Mouse (Mus musculus) intestine, embryonic 14.5 days (tissue): Measurements from ENCODE around the gene Cyp8b1. TPM values are rescaled to one million over a fixed set of nuclear protein-coding genes. Genes with fewer than 3 reads are reported as not detected.

Source experiments
- ATAC-seq: fragments of 200-750 bp; cut with Nextera tagmentation; replicated peaks from 2 replicates; pipeline ENCODE4 v1.8.0; 2017; ENCODE audit warnings: low read depth, moderate number of reproducible peaks, moderate TSS enrichment, moderate library complexity; ENCODE audit not compliant: low FRiP score, low TSS enrichment
- DNase-seq: peaks from one replicate; pipeline ENCODE4 v3.0.0-alpha.2; 2018; ENCODE audit warnings: low spot score
- H3K27ac ChIP-seq: fragments of 300-500 bp; sonication (generic); 2 replicates; pipeline ENCODE4 v1.5.1; 2014; ENCODE audit warnings: low read depth, mild to moderate bottlenecking, control low read depth
- H3K27me3 ChIP-seq: fragments of 300-500 bp; sonication (generic); replicated peaks from 2 replicates; pipeline ENCODE4 v1.6.1; 2014; ENCODE audit warnings: low read length, control low read depth; ENCODE audit not compliant: control insufficient read depth, insufficient read depth
- H3K36me3 ChIP-seq: fragments of 300-500 bp; sonication (generic); 2 replicates; pipeline ENCODE4 v1.6.1; 2014; ENCODE audit warnings: low read length, control low read depth; ENCODE audit not compliant: control insufficient read depth, insufficient read depth
- H3K4me1 ChIP-seq: fragments of 300-500 bp; sonication (generic); replicated peaks from 2 replicates; pipeline ENCODE4 v1.6.1; 2014; ENCODE audit warnings: low read length, control low read depth, mixed read lengths; ENCODE audit not compliant: control insufficient read depth, insufficient read depth
- H3K4me2 ChIP-seq: fragments of 300-500 bp; sonication (generic); 2 replicates; pipeline ENCODE4 v1.6.1; 2014; ENCODE audit warnings: low read length
- H3K4me3 ChIP-seq: fragments of 300-500 bp; sonication (generic); 2 replicates; pipeline ENCODE4 v1.5.1; 2014; ENCODE audit warnings: low read depth, low read length, control low read depth, mixed read lengths
- H3K9ac ChIP-seq: fragments of 300-500 bp; sonication (generic); 2 replicates; pipeline ENCODE4 v1.6.1; 2014; ENCODE audit warnings: mild to moderate bottlenecking, low read length
- H3K9me3 ChIP-seq: fragments of 300-500 bp; sonication (generic); 2 replicates; pipeline ENCODE4 v1.6.1; 2016; ENCODE audit warnings: low read length, control low read depth; ENCODE audit not compliant: control insufficient read depth
- WGBS: fragments of 180-500 bp; shearing (Covaris S2); extraction: QIAGEN DNeasy Blood & Tissue Kit; methylation state at CpG from one replicate; pipeline ENCODE4 v1.1.7; 2014; 5-methylcytosine and 5-hydroxymethylcytosine counted together
- polyA plus RNA-seq: library from polyadenylated mRNA; unstranded; fragments of >200 nt; fragmentation: Nextera tagmentation; extraction: Ambion mirVana; gene quantifications from 2 replicates; pipeline ENCODE4 v1.2.1, GENCODE M21; 2014

Gene Cyp8b1
- polyA plus RNA-seq, 1 experiment from 2014 or later: not detected

DNA sequence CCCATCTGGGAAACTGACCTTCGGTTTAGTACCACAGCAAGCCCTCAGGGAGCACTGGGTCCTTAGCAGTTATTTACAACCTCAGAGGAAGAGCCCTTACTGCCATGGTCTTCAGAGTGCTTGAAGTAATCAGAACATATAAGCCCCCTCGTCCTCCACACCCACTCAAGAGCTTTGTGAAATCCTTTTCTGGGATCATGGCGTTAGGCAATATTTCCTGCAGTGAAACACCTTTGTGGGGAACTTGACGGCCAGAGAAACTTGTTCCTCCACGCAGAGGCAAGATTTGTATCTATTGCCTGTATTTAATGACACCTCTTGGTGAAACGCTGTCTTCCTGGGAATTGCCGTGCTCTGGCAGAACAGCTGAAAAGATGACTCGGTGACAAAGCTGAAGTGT is 9.9 kb upstream of the Cyp8b1 start:
- Histone ChIP-seq H3K9me3 (no peaks in the 10 kb centered on the region), H3K4me3 (no peak overlapping the region), H3K4me2 (no peak overlapping the region), H3K36me3 (no peaks in the 10 kb centered on the region), H3K9ac (no peak overlapping the region), H3K27me3 (no peaks in the 10 kb centered on the region), H3K4me1 (no peaks in the 10 kb centered on the region), H3K27ac (no peak overlapping the region)
- ATAC-seq: no peak
- WGBS: 58% methylated on average over 8 of the region's 8 CpGs
- no peak for DNase-seq

DNA sequence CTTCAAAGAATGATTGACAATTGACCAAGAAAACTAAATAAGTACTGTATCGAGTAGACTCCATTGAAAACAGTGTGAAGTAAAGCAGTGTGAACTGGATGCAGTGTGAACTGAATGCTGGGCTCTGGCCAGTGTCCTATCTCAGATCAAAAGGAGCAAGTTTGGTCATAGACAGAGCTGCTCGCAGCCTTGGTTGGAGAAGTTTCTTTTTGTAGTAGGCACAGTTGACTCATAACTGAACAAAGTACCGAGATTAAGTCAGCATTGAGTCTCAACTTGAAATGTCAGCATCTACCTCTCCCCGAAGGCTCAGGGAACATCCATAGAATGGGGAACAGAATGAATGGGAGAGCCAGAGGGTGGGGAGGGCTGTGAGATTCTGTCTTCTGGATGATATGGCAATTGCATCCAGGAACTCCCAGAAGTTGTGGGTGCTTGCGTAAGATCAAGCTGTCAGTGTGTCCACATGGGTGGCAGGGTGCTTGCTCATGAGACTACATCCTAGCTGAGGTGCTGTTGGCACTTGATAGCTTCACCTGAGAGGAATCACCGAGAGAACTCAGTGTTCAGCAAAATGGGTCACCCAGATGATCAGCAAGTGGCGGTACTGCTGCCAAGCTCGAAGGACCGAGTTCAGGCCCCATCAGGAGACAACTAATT is 8.9 kb upstream of the Cyp8b1 start:
- DNase-seq: no peak
- no peaks in the 10 kb centered on the region for H3K4me1 ChIP-seq
- no peak overlapping the region for H3K27ac ChIP-seq
- no peak overlapping the region for H3K4me3 ChIP-seq
- no peak overlapping the region for H3K4me2 ChIP-seq
- H3K9me3 ChIP-seq: no peaks in the 10 kb centered on the region
- no peaks in the 10 kb centered on the region for H3K36me3 ChIP-seq
- no peak overlapping the region for H3K9ac ChIP-seq
- WGBS: 89% methylated on average over 9 of the region's 9 CpGs
- no peaks in the 10 kb centered on the region for H3K27me3 ChIP-seq
- no peak for ATAC-seq

DNA sequence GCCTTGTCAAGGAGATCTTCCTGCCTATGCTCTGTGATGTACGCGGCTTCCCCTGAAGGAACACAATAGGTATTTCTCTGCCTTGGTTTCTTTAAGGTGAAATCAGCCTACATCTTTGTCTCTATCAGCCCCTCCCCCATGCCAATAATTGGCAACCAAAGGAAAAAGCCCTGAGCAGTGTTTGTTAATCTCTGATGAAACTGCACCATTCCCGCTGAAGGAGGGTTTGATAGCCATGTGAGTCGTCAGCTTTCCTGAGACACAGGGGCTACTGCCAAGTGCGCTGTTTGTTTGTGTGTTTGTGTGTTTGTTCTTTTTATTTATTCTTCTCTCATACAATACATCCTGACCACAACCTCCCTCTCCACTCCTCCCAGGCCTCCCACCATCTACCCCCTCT is 7.8 kb upstream of the Cyp8b1 start:
- ATAC-seq (no peak), DNase-seq (no peak)
- H3K4me2 ChIP-seq: no peak overlapping the region
- no peak overlapping the region for H3K27ac ChIP-seq
- H3K4me3 ChIP-seq: no peak overlapping the region
- 80% methylated on average over 5 of the region's 5 CpGs for WGBS
- H3K9me3 ChIP-seq: no peaks in the 10 kb centered on the region
- no peaks in the 10 kb centered on the region for H3K36me3 ChIP-seq
- no peaks in the 10 kb centered on the region for H3K27me3 ChIP-seq
- H3K9ac ChIP-seq: no peak overlapping the region
- no peaks in the 10 kb centered on the region for H3K4me1 ChIP-seq

DNA sequence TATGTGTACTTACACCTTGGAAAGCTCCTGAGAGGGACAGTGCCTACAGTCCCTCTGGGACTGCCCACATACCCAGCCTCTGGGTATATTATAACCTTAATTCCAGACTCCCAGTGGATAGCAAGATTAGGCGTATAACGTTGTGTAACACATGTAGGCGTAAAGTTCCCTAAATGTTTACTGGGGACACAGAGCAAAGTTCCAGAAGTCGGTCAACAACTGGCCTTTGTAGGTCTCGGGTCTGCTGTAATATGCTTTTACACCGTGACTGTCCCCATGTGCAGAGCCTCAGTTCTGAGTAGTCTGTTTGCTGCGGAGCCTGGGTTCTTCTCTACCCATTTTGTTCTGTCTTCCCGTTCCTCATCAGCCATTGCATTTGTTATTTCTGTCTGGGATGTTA is 7.3 kb upstream of the Cyp8b1 start:
- Histone ChIP-seq H3K4me3 (no peak overlapping the region), H3K27me3 (no peaks in the 10 kb centered on the region), H3K27ac (no peak overlapping the region), H3K4me2 (no peak overlapping the region), H3K4me1 (no peaks in the 10 kb centered on the region), H3K36me3 (no peaks in the 10 kb centered on the region), H3K9ac (no peak overlapping the region), H3K9me3 (no peaks in the 10 kb centered on the region)
- no peak for ATAC-seq
- no peak for DNase-seq
- WGBS: 88% methylated on average over 8 of the region's 8 CpGs

DNA sequence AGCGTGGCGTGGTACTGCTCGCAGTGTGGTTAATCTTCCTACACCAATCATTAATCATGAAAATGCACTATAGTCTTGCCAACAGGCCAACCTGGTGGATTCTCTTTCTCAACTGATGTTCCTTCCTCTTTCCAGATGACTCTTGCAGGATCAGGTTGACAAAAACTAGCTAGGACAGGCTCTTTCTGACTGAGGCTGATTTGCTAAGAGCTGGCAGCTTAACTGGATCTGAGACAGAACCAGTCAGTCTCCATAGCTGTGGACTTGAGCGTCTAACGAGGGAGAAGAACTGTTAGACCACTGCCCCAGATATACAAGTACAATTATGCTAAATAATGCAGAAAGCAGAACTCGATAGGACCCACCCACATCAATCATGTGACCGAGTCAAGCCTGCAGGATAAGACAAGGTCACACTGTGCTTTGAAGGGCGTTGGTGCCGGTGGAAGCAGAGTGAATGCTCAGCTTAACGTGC is 3.0 kb upstream of the Cyp8b1 start:
- Histone ChIP-seq H3K27ac (no peak overlapping the region), H3K9ac (no peak overlapping the region), H3K4me2 (no peak overlapping the region), H3K36me3 (no peaks in the 10 kb centered on the region), H3K9me3 (no peaks in the 10 kb centered on the region), H3K4me1 (no peaks in the 10 kb centered on the region), H3K4me3 (no peak overlapping the region), H3K27me3 (no peaks in the 10 kb centered on the region)
- no peak for DNase-seq
- WGBS: 79% methylated on average over 10 of the region's 10 CpGs
- ATAC-seq: no peak

DNA sequence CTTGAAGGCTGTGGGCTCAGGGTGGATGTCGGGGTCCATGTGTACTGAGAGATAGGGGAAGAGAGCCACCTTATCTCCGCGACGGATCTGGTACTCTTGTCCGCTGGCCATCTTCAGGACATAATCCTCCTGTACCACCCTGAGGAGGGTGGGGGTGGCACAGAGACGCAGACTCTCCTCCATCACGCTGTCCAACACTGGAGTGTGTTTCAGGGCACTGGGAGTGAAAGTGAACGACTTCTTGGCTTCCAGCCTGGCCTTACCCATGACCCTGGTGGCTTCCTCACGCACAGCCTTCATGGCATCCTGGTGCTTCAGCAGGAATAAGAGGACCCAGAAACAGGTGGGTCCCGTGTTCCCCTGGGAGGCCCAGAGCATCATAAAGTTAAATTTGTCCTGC is 1.0 kb downstream of the Cyp8b1 start:
- Histone ChIP-seq H3K27ac (no peak overlapping the region), H3K9ac (no peak overlapping the region), H3K4me2 (no peak overlapping the region), H3K4me3 (no peak overlapping the region), H3K27me3 (no peaks in the 10 kb centered on the region), H3K36me3 (no peaks in the 10 kb centered on the region), H3K9me3 (no peaks in the 10 kb centered on the region), H3K4me1 (no peaks in the 10 kb centered on the region)
- ATAC-seq (no peak), DNase-seq (no peak)
- 85% methylated on average over 10 of the region's 10 CpGs for WGBS

DNA sequence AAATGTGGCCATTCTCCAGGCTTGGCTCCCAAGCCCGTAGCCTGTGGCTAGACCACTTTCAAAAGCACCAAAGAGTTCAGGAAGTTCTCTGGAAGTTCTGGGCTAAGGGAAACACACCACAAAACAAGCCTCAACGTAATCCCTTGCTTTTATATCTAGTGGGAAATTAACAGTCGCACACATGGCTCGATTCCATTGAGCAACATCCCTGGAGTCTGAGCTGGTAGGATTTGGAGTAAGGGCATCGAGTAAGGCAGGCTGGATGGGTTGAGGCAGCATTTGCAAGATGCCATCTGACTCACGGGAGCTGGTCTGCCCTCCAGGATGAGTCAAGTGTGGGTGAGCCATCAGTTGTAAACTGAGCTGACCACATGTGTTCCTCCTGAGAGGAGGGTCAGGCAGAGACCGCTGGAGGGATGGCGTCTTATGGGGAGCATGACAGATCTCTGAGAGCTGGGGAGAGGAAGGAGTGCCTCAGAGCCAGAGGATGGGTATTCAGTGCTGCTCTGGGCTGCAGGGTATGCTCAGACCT is 1.8 kb downstream of the Cyp8b1 start:
- DNase-seq: no peak
- no peak overlapping the region for H3K9ac ChIP-seq
- no peaks in the 10 kb centered on the region for H3K27me3 ChIP-seq
- no peak overlapping the region for H3K4me3 ChIP-seq
- no peak for ATAC-seq
- H3K4me1 ChIP-seq: no peaks in the 10 kb centered on the region
- H3K4me2 ChIP-seq: no peak overlapping the region
- no peak overlapping the region for H3K27ac ChIP-seq
- 77% methylated on average over 8 of the region's 8 CpGs for WGBS
- H3K9me3 ChIP-seq: no peaks in the 10 kb centered on the region
- no peaks in the 10 kb centered on the region for H3K36me3 ChIP-seq

DNA sequence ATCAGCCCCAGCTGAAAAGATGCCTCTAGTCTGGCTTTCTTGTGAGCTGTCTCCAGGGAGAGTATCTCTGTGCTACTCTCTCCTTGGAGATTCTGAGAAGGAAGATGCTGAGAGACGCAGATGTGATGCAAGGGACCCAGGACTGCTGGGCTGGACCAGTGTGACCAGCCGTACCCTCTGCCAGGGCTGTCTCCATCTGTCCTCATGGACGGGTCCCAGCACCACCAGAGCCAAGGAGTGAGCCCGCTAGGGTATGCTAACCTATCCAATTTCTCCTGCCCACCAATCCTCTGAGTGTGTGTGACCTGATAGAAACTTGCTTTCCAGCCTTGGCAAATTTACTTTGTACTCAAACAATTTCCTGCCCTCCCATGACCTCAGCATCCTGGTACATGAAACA is 3.3 kb downstream of the Cyp8b1 start:
- ATAC-seq: no peak
- Histone ChIP-seq H3K4me2 (no peak overlapping the region), H3K36me3 (no peaks in the 10 kb centered on the region), H3K9me3 (no peaks in the 10 kb centered on the region), H3K27ac (no peak overlapping the region), H3K4me1 (no peaks in the 10 kb centered on the region), H3K9ac (no peak overlapping the region), H3K27me3 (no peaks in the 10 kb centered on the region), H3K4me3 (no peak overlapping the region)
- WGBS: 79% methylated on average over 4 of the region's 4 CpGs
- no peak for DNase-seq

DNA sequence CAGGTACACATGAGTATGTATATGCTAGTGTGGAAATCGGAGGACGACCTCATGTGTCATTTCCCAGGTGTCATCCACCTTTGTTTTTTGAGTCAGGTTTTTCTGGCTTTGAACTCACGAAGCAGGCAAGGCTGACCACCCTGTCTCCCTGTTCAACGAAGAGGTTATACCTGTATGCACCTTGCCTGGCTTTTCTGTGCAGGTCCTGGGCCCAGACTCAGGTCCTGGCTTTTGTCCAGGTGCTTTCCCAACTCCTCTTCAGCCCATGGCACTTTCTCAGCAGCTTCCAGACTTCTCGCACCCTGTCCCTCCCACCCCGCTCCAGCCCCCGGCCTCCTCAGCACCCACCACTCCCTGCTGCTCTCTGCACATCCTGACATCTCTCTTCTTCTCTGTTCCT is 4.9 kb downstream of the Cyp8b1 start:
- H3K27ac ChIP-seq: no peak overlapping the region
- H3K4me1 ChIP-seq: no peaks in the 10 kb centered on the region
- no peaks in the 10 kb centered on the region for H3K9me3 ChIP-seq
- H3K36me3 ChIP-seq: no peaks in the 10 kb centered on the region
- no peak for DNase-seq
- H3K4me2 ChIP-seq: no peak overlapping the region
- WGBS: 90% methylated on average over 7 of the region's 7 CpGs
- no peaks in the 10 kb centered on the region for H3K27me3 ChIP-seq
- no peak for ATAC-seq
- H3K9ac ChIP-seq: no peak overlapping the region
- H3K4me3 ChIP-seq: no peak overlapping the region
